Mouse (Mus musculus): ENCODE measurements around the gene Zfp992. TPM values are rescaled to one million over a fixed set of nuclear protein-coding genes. Genes with fewer than 3 reads are reported as not detected.
"Not testable (repeated sequence)": the region's sequence is repeated elsewhere in the genome, so short reads cannot be mapped to it uniquely, and the experiment has no call there.

Zfp992 gene
- polyA plus RNA-seq, 2 experiments = 2.1 to 2.9 TPM

DNA sequence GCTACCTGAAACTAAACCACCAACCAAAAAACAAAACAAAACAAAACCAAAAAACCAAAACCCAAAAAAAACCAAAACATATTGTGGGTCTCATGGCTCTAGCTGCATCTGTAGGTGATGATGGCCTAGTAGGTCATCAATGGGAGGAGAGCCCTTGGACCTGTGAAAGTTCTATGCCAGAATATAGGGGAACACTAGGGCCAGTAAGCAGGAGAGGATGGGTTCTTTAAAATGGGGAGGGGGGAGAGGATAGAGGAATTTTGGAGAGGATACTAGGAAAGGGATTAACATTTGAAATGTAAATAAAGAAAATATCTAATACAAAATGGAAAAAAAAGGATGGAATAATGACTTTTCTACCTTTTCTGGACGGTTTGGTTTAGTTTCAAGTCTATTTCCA lies 67.7 kb downstream of the Zfp992 start:
- H3K4me3 ChIP-seq (ENCODE audit: insufficient read depth in 1 of 2, low read depth in 2 of 2, low read length in 2 of 2) = no peak overlapping the region
- peaks cover 11% of the 10 kb centered on the region for H3K9me3 ChIP-seq (ENCODE audit: control insufficient read depth, low read length)
- no peaks in the 10 kb centered on the region for H3K27me3 ChIP-seq (ENCODE audit: control insufficient read depth, insufficient read depth, low read length)
- ATAC-seq (ENCODE audit: insufficient read depth) = no peak
- no peak overlapping the region for H3K4me2 ChIP-seq (ENCODE audit: low read depth)
- H3K36me3 ChIP-seq (replicated peaks; ENCODE audit: control insufficient read depth, insufficient read depth, low read depth) = no peaks in the 10 kb centered on the region
- no peaks in the 10 kb centered on the region for H3K4me1 ChIP-seq (replicated peaks; ENCODE audit: control insufficient read depth in 2 of 2, insufficient read depth in 2 of 2, low read length in 1 of 2)
- 23% methylated on average over 1 of the region's 1 CpGs for WGBS (ENCODE audit: insufficient replicate concordance)
- no peak for TF ChIP-seq EP300 (IDR thresholded peaks at IDR 0.05; ENCODE audit: low read depth)
- TF ChIP-seq CTCF (IDR thresholded peaks at IDR 0.05; ENCODE audit: low read depth) = no peak
- no peak overlapping the region for H3K27ac ChIP-seq
- H3K9ac ChIP-seq (replicated peaks) = no peak overlapping the region
- DNase-seq (ENCODE audit: low read depth in 3 of 3, low spot score in 3 of 3) = no peak

DNA sequence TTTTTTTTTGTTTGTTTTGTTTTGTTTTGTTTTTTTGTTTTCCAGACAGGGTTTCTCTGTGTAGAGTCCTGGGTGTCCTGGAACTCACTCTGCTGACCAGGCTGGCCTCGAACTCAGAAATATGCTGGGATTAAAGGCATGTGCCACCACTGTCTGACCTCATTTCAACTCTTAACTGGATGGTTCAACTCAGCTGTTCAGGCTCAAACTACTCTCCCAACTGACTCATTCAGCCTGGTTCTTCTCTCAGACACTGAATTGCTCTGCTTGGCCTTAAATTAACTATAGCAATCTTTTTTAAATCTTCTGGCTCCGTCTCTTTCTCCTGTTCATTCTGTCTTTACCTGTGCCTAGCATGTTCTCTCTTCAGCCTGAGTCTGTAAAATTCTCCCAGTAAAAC lies 68.3 kb downstream of the Zfp992 start:
- H3K4me3 ChIP-seq (ENCODE audit: insufficient read depth in 1 of 2, low read depth in 2 of 2, low read length in 2 of 2); ATAC-seq (ENCODE audit: insufficient read depth); H3K27ac ChIP-seq; H3K9ac ChIP-seq (replicated peaks); H3K36me3 ChIP-seq (replicated peaks; ENCODE audit: control insufficient read depth, insufficient read depth, low read depth); H3K4me2 ChIP-seq (ENCODE audit: low read depth); H3K4me1 ChIP-seq (replicated peaks; ENCODE audit: control insufficient read depth in 2 of 2, insufficient read depth in 2 of 2, low read length in 1 of 2); DNase-seq (ENCODE audit: low read depth in 3 of 3, low spot score in 3 of 3); H3K27me3 ChIP-seq (ENCODE audit: control insufficient read depth, insufficient read depth, low read length): not testable (repeated sequence)
- 43% methylated on average over 2 of the region's 2 CpGs for WGBS (ENCODE audit: insufficient replicate concordance)
- H3K9me3 ChIP-seq (ENCODE audit: control insufficient read depth, low read length) = peaks cover 16% of the 10 kb centered on the region

Other genes with a start within 250 kb of the Zfp992 start
- gene Zfp981, start 53.0 kb downstream of the Zfp992 start, polyA plus RNA-seq (2012; rRNA removed) = not detected in 2 replicates
- gene Zfp981, start 53.0 kb downstream of the Zfp992 start, polyA plus RNA-seq (2014; fragmentation: Nextera tagmentation; extraction: Ambion mirVana) = 0.09 TPM in 1 of 2 replicates, not detected in the other
- 1.4 and 1.5 TPM in 2 replicates for gene Zfp993, start 161.9 kb downstream of the Zfp992 start, polyA plus RNA-seq (2012; rRNA removed)
- gene Zfp993, start 161.9 kb downstream of the Zfp992 start, polyA plus RNA-seq (2014; fragmentation: Nextera tagmentation; extraction: Ambion mirVana) = 0.98 and 1.6 TPM in 2 replicates

All from liver, embryonic 14.5 days (tissue).